Mouse (Mus musculus) thymus, postnatal 10 days (tissue): Measurements from ENCODE around the gene Fam221a.

Experiments used
- DNase-seq, 2 experiments: peaks; one replicate each; pipeline ENCODE4 v3.0.0; 2021; ENCODE audit warnings: low spot score in 2 of 2

Fam221a gene

DNA sequence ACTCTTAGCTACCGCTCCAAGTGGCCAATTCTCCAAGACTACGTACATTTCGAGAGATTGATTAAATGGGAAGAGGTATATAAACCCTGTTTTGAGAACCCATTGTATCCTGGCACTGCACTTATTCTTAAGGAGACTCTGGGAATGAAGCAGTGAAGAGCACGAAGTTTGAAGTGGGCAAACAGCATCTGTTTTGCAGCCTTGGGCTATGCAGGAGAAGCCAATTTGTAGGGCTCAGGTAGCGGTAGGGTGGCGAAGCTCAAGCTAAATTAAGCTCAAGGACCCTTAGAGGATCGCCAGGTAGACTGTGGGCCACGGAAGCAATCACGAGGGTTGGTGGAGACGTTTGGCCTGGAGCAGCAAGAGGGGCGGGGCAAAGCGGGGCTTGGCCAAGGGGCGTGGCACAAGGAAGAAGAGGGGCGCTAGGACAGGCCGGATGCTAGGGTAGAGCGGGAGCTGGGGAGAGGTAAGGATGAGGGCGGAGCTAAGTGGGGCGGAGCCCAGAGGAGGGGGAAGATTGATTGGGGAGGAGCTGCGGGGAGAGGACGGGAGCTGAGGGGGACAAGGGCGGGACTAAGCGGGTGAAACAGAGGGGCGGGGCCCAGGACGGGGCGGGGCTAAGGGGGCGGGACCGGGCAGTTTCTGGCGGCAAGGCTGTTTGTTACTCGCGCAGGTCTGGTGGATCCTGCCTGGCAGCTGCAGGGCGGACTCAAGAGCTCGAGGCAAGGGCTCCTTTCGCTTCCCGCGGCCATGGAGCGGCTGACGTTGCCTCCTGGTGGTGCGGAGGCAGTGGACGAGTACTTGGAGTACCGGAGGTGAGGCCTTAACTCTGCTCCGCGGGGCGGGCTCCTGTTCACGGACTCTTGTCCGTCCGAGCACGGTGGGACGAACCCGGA, at the start of gene Fam221a:
Gene Fam221a, plus strand, starts transcription at position 581 of the 896 bp plus-strand sequence.
- DNase-seq: peak; percentile 92 to 96

DNA sequence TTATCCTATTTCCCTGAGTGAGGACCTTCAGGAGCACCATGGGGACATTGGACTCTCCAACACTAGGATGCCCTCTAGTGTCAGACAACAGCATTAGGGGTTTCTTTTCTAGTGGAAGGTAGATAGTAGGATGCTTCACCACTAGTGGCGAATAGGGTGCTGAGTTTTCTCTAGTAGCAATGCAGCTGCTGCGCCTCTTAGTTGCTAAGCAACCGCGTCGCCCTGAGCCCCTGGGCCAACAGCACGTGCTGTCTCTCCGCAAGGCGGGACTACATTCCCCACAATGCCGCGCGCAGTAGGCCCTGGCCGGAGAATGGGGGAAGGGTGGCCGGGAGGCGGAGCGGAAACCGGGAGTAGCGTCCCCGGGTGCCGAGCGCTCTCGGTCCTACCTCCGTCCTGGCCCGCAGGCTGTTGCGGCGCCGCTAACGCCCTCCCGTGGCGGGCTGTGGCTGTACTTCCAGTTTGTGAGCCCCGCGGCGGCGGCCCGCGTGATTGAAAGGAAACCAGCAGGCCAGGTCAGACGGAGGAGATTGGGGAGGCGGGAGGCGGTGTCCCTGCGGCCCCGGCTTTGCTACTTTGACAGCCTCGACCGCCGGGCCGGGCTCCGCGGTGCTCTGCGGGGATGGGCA, 48.5 kb upstream of the Fam221a start, which contains the start of gene Ccdc126:
Gene Ccdc126, plus strand, starts transcription at position 309 of the 629 bp plus-strand sequence.
- DNase-seq: peak; percentile 95 to 99

GRCm38 (mm10) chr6:49319595-49320315, 47.8 kb upstream of the Fam221a start:
- no peak for DNase-seq

- DNase-seq: no peak
Observed at GRCm38 (mm10) chr6:49321341-49321740, 46.2 kb upstream of the Fam221a start.

DNA sequence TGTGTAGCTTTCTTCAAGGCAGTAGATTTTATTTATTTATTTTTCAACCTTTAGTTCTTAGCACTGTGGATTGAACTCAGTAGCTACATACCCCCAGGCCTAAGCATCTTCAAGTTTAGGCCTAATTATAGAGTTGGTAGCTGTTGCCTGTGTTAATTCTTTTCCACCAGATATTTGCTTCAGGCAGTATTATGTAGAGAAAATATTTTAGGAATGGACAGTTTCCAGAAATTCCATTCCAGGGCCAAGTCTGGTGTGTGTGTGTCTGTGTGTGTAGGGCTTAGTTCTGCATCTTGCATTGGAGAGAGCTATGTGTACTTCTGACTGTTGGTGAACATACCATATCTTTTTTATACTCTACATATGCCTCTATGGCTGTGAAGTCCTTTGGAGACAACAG, 45.5 kb upstream of the Fam221a start:
- no peak for DNase-seq

DNA sequence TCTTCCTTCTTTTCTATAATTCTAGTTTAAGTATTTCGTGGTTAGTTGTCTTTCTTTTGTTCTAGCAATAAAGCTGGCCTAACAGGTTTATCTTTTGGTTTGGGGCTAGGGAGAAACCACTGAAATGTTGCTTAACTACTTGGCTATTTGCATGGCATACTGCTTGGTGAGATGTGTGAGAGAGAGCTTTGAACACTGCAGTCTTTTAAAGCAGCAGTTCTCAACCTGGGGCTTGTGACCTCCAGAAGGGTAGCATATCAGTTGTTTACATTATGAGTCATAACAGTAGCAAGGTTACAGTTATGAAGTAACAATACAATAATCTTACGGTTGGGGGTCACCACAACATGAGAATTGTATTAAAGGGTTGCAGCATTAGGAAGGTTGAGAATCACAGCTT, 44.6 kb upstream of the Fam221a start:
- DNase-seq: no peak

- no peak for DNase-seq
Observed at GRCm38 (mm10) chr6:49324528-49324927, 43.0 kb upstream of the Fam221a start.

GRCm38 (mm10) chr6:49325294-49325693, 42.2 kb upstream of the Fam221a start:
- DNase-seq: no peak

- no peak for DNase-seq
Observed at GRCm38 (mm10) chr6:49326846-49327245, 40.7 kb upstream of the Fam221a start.

GRCm38 (mm10) chr6:49331369-49332059, 36.0 kb upstream of the Fam221a start:
- no peak for DNase-seq

GRCm38 (mm10) chr6:49332060-49332370, 35.5 kb upstream of the Fam221a start:
- DNase-seq: no peak

- DNase-seq: no peak
Observed at GRCm38 (mm10) chr6:49338566-49338965, 29.0 kb upstream of the Fam221a start.

- no peak for DNase-seq
Observed at GRCm38 (mm10) chr6:49339145-49339544, 28.4 kb upstream of the Fam221a start.

DNA sequence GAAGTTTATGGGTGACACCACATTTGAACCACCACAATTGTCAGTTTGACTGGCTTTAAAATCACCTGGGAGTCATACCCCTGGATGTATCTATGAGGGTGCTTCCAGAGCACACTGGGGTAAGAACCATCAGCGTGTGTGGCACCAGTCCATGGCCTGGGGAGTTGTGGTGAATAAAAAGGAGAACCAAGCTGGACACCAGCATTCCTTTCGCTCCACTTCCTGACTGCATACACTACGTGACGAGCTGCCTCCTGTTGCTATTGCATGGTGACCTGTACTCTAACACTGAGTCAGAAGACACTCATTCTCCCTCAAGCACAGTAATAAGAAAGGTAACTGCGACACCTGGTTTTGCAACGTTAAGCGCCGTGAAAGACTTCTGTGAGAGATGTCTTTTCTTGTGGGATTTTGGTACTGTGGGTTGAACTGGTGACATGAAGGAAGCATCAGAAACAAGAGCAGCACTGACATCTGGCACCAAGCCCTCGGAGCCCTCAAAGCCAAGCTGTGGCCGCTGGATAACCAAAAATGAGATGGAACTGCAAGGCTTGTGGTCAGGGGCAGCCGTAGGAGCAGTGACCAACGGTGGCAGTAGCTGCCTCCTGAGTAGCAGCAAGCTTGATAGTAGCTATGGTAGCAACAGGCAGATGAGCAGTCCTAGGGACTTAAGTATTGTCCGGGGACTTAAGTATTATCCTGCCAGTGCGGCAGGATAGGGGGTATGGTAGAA, 23.6 kb upstream of the Fam221a start:
- peak in 1 of 2 experiments; percentile 8 for DNase-seq

DNA sequence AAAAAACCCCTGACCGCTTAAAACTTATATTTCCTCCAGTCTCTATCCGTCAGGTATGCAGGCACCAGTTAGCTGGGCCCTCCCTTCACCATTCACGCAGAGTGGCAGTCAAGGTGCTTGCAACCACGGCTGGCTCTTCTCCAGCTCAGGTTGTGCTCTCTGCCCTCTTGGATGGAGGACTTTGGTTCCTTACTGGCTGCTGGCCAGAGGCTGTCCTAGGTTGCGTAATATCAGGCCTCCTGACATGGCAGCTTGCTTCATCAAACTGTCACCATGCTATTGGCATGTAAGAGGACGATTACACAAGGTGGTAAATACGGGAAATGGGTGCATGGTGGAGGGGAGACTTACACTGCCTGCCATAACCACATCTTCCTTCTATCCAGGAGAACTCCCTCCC, 17.7 kb upstream of the Fam221a start:
- no peak for DNase-seq

DNA sequence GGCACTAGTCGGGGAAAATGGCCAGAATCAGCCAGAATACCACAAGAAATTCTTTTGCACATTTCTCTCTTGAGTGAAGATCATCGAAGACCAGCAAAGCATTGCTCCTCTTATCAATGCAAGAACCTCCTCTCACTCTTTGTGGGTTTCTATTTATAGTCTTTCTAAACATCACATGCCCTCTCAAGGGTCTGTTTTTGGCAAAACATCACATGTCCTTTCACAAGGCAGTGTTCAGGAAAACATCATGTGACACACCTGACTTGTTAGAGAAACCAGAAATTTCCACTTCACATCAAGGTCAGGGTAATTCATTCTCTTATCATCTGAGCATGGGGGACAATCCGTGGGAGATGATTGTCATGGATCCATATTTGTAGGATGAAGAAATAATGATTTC, 12.9 kb upstream of the Fam221a start:
- no peak for DNase-seq

DNA sequence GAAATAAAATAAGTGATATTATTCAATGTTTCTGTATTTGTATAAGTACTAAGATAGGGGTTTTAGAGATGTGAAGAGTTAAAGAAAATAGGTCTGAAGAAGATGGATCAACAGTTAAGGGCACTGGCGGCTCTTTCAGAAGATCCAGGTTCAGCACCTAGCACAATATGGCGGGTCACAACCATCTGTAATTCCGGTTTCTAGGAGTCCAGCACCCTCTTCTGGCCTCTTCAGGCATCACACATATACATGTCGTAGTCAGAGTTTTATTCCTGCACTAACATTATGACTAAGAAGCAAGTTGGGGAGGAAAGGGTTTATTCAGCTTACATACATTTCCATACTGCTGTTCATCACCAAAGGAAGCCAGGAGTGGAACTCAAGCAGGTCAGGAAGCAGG, 12.4 kb upstream of the Fam221a start:
- DNase-seq: no peak

GRCm38 (mm10) chr6:49360420-49360819, 7.1 kb upstream of the Fam221a start:
- peak in 1 of 2 experiments; percentile 11 for DNase-seq

DNA sequence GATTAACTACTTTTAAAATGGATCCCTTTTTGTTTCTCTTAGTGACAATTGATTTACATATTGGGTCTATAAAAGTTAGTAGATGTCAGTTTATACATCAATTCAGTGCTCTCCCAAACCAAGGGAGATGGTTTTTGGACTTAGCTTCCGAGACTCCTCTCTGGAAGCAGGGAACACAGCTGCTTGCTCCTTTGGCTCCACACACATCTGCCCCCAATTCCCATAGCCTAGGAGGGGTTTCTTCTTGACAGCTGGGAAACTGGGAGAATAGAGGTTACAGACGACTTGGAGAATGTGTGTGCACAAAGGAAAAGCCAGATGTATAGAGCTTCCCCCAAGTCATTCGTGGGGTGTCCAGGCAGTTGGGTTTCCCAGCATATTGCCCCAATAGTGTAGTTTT, 673 bp downstream of the Fam221a start:
- DNase-seq: no peak

- no peak for DNase-seq
Observed at GRCm38 (mm10) chr6:49372705-49373104, 5.2 kb downstream of the Fam221a start.

- no peak for DNase-seq
Observed at GRCm38 (mm10) chr6:49373943-49374342, 6.4 kb downstream of the Fam221a start.
